Mouse (Mus musculus) stomach, embryonic 16.5 days (tissue): ENCODE results near the gene Wsb1. TPM values are rescaled to one million over a fixed set of nuclear protein-coding genes. Genes with fewer than 3 reads are reported as not detected.

Source experiments
- ATAC-seq: fragments of 200-750 bp; cut with Nextera tagmentation; 2 replicates; pipeline ENCODE4 v1.8.0; 2017; ENCODE audit warnings: moderate number of reproducible peaks, moderate TSS enrichment; ENCODE audit not compliant: insufficient read depth, low FRiP score
- H3K27ac ChIP-seq: fragments of 300-500 bp; sonication (generic); 2 replicates; pipeline ENCODE4 v1.5.1; 2014; ENCODE audit warnings: low read length
- H3K27me3 ChIP-seq: fragments of 300-500 bp; sonication (generic); 2 replicates; pipeline ENCODE4 v1.6.1; 2014; ENCODE audit warnings: low read length, control low read depth, mixed read lengths; ENCODE audit not compliant: control insufficient read depth, insufficient read depth
- H3K36me3 ChIP-seq: fragments of 300-500 bp; sonication (generic); 2 replicates; pipeline ENCODE4 v1.6.1; 2014; ENCODE audit warnings: low read length; ENCODE audit not compliant: control insufficient read depth, insufficient read depth
- H3K4me1 ChIP-seq: fragments of 300-500 bp; sonication (generic); 2 replicates; pipeline ENCODE4 v1.6.1; 2014; ENCODE audit warnings: low read length, control low read depth, mixed read lengths; ENCODE audit not compliant: control insufficient read depth, insufficient read depth
- H3K4me2 ChIP-seq: fragments of 300-500 bp; sonication (generic); 2 replicates; pipeline ENCODE4 v1.6.1; 2014; ENCODE audit warnings: low read depth, low read length, mixed read lengths
- H3K4me3 ChIP-seq: fragments of 300-500 bp; sonication (generic); replicated peaks from 2 replicates; pipeline ENCODE4 v1.5.1; 2014; ENCODE audit warnings: mild to moderate bottlenecking, low read length
- H3K9ac ChIP-seq: fragments of 300-500 bp; sonication (generic); 2 replicates; pipeline ENCODE4 v1.6.1; 2014; ENCODE audit warnings: low read length
- H3K9me3 ChIP-seq: fragments of 300-500 bp; sonication (generic); replicated peaks from 2 replicates; pipeline ENCODE4 v1.6.1; 2016; ENCODE audit warnings: low read length, control low read depth; ENCODE audit not compliant: control insufficient read depth
- WGBS: fragments of 180-500 bp; shearing (Covaris S2); extraction: QIAGEN DNeasy Blood & Tissue Kit; methylation state at CpG from one replicate; pipeline ENCODE4 v1.1.7; 2014; 5-methylcytosine and 5-hydroxymethylcytosine counted together
- polyA plus RNA-seq: library from polyadenylated mRNA; unstranded; fragments of >200 nt; fragmentation: Nextera tagmentation; extraction: Ambion mirVana; gene quantifications from 2 replicates; pipeline ENCODE4 v1.2.1, GENCODE M21; 2015

Gene Wsb1
- polyA plus RNA-seq, 1 experiment from 2014 or later: 192 TPM

GRCm38 (mm10) chr11:79291651-79292050, 37.2 kb upstream of the Wsb1 start:
- Histone ChIP-seq H3K4me2 (no peak overlapping the region), H3K27ac (no peak overlapping the region), H3K9me3 (no peaks in the 10 kb centered on the region), H3K4me3 (no peak overlapping the region), H3K9ac (no peak overlapping the region), H3K27me3 (no peaks in the 10 kb centered on the region), H3K36me3 (no peaks in the 10 kb centered on the region), H3K4me1 (peaks cover 12% of the 10 kb centered on the region)
- ATAC-seq: no peak
- WGBS: 51% methylated on average over 5 of the region's 5 CpGs

DNA sequence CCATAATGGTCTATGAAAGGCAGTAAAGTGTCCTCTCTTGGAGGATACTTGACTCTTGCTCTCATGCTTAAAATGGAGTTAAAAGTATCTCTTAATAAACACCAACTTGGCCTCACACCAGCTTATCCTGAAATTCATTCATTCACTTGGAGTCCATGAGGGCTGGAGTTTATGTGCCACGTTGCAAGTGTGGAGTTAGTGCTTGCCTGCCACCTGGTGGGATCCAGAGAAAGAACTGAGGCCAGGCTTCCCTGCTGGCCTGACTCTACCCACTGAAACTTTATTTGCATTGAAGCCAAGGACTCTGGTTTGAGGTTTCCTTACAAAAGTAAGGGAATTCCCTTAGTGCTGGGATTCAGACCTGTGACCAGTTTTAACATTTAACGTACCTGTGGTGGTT, 36.0 kb upstream of the Wsb1 start:
- no peaks in the 10 kb centered on the region for H3K27me3 ChIP-seq
- peak; percentile 38; the same call in 1 of the 2 replicates for ATAC-seq
- H3K36me3 ChIP-seq: no peaks in the 10 kb centered on the region
- 47% methylated on average over 2 of the region's 2 CpGs for WGBS
- H3K9ac ChIP-seq: no peak overlapping the region
- H3K9me3 ChIP-seq: no peaks in the 10 kb centered on the region
- H3K4me1 ChIP-seq: peaks cover 15% of the 10 kb centered on the region
- no peak overlapping the region for H3K27ac ChIP-seq
- no peak overlapping the region for H3K4me2 ChIP-seq
- H3K4me3 ChIP-seq: no peak overlapping the region

GRCm38 (mm10) chr11:79288913-79289640, 34.6 kb upstream of the Wsb1 start:
- no peaks in the 10 kb centered on the region for H3K36me3 ChIP-seq
- no peak overlapping the region for H3K4me2 ChIP-seq
- no peak overlapping the region for H3K27ac ChIP-seq
- WGBS: 67% methylated on average over 5 of the region's 5 CpGs
- H3K9ac ChIP-seq: no peak overlapping the region
- H3K9me3 ChIP-seq: no peaks in the 10 kb centered on the region
- H3K4me1 ChIP-seq: peaks cover 15% of the 10 kb centered on the region
- ATAC-seq: no peak
- no peak overlapping the region for H3K4me3 ChIP-seq
- H3K27me3 ChIP-seq: no peaks in the 10 kb centered on the region

- H3K4me2 ChIP-seq: no peak overlapping the region
- H3K9me3 ChIP-seq: no peaks in the 10 kb centered on the region
- peaks cover 15% of the 10 kb centered on the region for H3K4me1 ChIP-seq
- H3K36me3 ChIP-seq: no peaks in the 10 kb centered on the region
- H3K4me3 ChIP-seq: no peak overlapping the region
- H3K27me3 ChIP-seq: no peaks in the 10 kb centered on the region
- no peak overlapping the region for H3K9ac ChIP-seq
- H3K27ac ChIP-seq: no peak overlapping the region
- ATAC-seq: no peak
- WGBS: 54% methylated on average over 7 of the region's 7 CpGs
Observed at GRCm38 (mm10) chr11:79288278-79288843, 33.9 kb upstream of the Wsb1 start.

GRCm38 (mm10) chr11:79287447-79287846, 33.0 kb upstream of the Wsb1 start:
- 62% methylated on average over 6 of the region's 6 CpGs for WGBS
- Histone ChIP-seq H3K27me3 (no peaks in the 10 kb centered on the region), H3K9me3 (no peaks in the 10 kb centered on the region), H3K9ac (no peak overlapping the region), H3K27ac (peak overlapping the region; percentile 27), H3K4me3 (no peak overlapping the region), H3K4me2 (no peak overlapping the region), H3K36me3 (no peaks in the 10 kb centered on the region), H3K4me1 (peaks cover 15% of the 10 kb centered on the region)
- ATAC-seq: no peak

DNA sequence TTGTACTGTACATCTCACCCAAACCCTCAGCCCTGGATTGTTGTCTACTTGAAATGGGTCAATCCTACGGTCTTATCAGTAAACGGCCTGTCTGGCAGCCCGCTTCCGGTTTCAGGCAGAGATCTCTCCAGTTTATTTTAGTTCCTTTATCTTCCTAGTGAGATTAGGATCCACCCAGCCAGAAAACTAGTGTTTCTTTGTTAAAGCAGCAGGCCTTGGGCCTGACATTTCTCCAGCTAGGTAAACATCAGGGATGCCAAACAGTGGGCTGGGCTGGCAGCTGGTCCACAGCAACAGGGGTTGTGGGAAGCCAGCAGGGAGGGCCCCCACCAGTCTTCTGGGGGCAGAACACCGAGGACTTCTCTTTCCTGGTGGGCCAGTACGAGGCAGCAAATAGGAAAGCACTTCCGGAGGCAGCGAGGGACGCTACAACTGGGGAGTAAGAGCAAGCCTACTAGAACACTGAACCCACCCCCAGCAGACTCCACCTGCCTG, 31.9 kb upstream of the Wsb1 start:
- no peak for ATAC-seq
- 49% methylated on average over 9 of the region's 9 CpGs for WGBS
- Histone ChIP-seq H3K36me3 (no peaks in the 10 kb centered on the region), H3K9ac (no peak overlapping the region), H3K27me3 (no peaks in the 10 kb centered on the region), H3K9me3 (no peaks in the 10 kb centered on the region), H3K27ac (peak overlapping the region; percentile 15), H3K4me3 (no peak overlapping the region), H3K4me2 (no peak overlapping the region), H3K4me1 (peaks cover 15% of the 10 kb centered on the region)

DNA sequence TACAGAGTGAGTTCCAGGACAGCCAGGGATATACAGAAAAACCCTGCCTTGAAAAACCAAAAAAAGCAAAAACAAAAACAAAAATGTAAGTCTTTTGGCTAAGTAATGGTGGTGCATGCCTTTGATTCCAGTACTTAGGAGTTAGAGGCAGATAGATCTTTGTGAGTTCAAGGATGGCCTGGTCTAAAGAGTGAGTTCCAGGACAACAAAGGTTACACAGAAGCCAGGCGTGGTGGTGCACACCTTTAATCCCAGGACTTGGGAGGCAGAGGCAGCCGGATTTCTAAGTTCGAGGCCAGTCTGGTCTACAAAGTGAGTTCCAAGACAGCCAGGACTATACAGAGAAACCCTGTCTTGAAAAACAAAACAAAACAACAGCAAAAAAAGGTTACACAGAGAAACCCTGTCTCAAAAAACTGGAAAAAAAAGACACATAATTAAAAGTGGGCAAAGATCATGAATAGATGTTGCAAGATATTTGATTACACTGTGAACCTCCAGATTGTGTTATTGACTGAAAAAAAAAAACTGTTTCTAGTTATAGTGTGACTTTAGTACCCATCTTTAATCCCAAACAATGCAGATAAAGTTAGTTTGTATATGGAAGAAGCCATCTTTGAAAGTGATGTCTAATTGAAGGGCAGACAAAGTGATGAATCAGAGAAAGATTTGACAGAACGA, 29.0 kb upstream of the Wsb1 start:
- WGBS: 93% methylated on average over 4 of the region's 4 CpGs

GRCm38 (mm10) chr11:79281396-79281795, 26.9 kb upstream of the Wsb1 start:
- 39% methylated on average over 5 of the region's 5 CpGs for WGBS
- Histone ChIP-seq H3K9ac (no peak overlapping the region), H3K27ac (no peak overlapping the region), H3K4me1 (peaks cover 5% of the 10 kb centered on the region; the same call in 1 of the 2 replicates), H3K4me2 (no peak overlapping the region), H3K36me3 (no peaks in the 10 kb centered on the region), H3K9me3 (no peaks in the 10 kb centered on the region), H3K4me3 (no peak overlapping the region), H3K27me3 (no peaks in the 10 kb centered on the region)
- ATAC-seq: no peak

More for the DNA sequence above, 29.0 kb upstream of the Wsb1 start:
- Histone ChIP-seq H3K4me3 (no peak overlapping the region), H3K9ac (no peak overlapping the region), H3K4me2 (no peak overlapping the region), H3K27me3 (no peaks in the 10 kb centered on the region), H3K27ac (no peak overlapping the region), H3K9me3 (no peaks in the 10 kb centered on the region), H3K4me1 (peaks cover 15% of the 10 kb centered on the region), H3K36me3 (no peaks in the 10 kb centered on the region)
- no peak for ATAC-seq
